Mouse (Mus musculus) right cerebral cortex, postnatal 4 days (tissue): ENCODE measurements around the gene Nxph4.

Source experiments
- DNase-seq: peaks from one replicate; pipeline ENCODE4 v3.0.0-alpha.2; 2022

Gene Nxph4

GRCm38 (mm10) chr10:127480833-127481813, 53.2 kb downstream of the Nxph4 start:
- no peak for DNase-seq

- DNase-seq, result no peak
These were observed 55.2 kb downstream of the Nxph4 start for GRCm38 (mm10) chr10:127479131-127479530.

- no peak for DNase-seq
These were observed 57.1 kb downstream of the Nxph4 start for GRCm38 (mm10) chr10:127477301-127477700.

- DNase-seq, result no peak
These were observed 57.8 kb downstream of the Nxph4 start for GRCm38 (mm10) chr10:127476541-127476940.
